Mouse (Mus musculus) liver, adult (tissue): Measurements from ENCODE around the gene Nudt21.

Experiments used
- GATA4 ChIP-seq: IDR thresholded peaks from 2 replicates; pipeline ENCODE4 v1.6.1; 2014; ENCODE audit warnings: mild to moderate bottlenecking, low read length; ENCODE audit not compliant: insufficient replicate concordance

Gene Nudt21

DNA sequence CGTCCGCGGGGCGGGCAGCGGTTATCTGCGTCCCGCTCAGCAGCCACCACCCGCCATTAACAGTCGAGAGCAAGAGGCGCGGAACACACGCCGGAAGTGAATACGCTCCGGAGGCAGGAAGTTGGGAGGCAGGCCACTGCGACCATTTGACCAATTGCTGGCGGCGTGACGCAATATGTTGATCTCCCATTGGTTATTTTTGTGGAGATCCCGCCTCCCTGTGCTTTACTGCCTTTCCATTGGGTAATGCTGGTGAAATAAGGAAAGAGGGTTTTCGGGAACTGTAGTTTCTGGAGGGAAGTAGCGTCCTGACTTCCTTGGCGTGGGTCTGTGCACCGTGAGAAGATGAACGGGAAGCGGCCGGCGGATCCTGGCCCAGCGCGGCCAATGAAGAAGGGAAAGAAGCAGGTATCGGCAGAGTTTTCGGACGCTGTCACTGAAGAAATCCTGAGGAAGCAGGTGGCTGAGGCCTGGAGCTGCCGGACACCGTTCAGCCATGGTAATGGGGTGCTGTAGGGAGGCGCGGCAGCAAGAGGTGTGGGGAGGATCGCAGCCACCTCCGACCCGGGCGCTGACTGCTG lies at the start of gene Nudt21, which contains the start of gene Ogfod1:
Gene Nudt21, minus strand, starts transcription at position 88 of the 581 bp plus-strand sequence.
Gene Ogfod1, plus strand, starts transcription at position 255 of the 581 bp plus-strand sequence.
- TF ChIP-seq GATA4 = peak; percentile 12; the same call in 1 of the 2 replicates

DNA sequence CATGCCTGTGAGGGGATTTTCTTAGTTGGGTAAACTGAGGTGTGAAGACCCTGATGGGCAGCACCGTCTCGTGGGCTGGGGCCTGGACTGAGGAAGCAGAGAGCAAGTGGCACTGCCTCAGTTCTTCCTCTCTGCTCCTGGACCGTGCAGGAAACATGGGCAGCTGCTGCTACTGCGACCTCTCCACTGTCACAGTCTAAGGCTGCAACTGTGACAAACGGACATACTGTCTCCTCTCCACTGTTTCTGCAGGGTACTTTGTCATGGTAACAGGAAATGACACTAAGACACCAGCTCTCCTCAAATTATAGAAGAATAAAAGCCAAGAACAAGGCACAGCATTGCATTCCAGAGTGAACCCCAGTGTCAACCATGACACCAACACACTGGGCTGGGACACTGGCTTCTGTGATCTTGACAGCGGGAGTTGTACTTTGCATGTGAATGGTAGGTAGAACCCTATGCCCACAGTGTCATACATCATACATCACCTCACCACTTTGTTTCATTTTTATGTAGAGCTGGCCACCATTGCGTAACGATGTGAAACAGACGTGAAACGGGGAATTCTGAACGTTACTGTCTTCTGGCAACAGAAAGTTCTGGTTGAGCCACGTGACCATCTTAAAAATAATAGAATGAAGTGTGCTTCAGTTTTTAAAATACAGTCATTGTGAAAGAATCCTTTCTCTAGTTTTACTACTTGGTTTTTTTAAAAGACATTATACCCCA lies 39.8 kb upstream of the Nudt21 start:
- TF ChIP-seq GATA4 = no peak

DNA sequence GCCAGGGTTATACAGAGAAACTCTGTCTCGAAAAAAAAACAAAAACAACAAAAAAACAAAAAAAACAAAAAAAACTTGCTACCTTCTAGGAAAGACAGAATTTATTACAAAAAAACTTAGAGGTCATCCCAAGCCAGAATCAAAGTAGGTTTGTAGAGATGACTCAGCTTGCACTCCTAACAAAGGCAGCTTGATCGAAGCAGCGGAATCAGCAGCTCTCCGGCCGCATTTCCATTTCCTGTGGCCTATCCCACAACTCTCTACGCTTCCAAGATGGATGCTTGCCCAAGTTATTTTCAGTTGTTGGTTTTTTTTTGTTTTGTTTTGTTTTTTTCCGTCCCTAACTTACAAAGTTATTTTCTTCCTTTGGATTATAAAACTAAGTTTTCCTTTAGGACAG lies 32.0 kb upstream of the Nudt21 start:
- TF ChIP-seq GATA4 = no peak

GRCm38 (mm10) chr8:94066121-94066863 lies 29.5 kb upstream of the Nudt21 start:
- TF ChIP-seq GATA4 = no peak

DNA sequence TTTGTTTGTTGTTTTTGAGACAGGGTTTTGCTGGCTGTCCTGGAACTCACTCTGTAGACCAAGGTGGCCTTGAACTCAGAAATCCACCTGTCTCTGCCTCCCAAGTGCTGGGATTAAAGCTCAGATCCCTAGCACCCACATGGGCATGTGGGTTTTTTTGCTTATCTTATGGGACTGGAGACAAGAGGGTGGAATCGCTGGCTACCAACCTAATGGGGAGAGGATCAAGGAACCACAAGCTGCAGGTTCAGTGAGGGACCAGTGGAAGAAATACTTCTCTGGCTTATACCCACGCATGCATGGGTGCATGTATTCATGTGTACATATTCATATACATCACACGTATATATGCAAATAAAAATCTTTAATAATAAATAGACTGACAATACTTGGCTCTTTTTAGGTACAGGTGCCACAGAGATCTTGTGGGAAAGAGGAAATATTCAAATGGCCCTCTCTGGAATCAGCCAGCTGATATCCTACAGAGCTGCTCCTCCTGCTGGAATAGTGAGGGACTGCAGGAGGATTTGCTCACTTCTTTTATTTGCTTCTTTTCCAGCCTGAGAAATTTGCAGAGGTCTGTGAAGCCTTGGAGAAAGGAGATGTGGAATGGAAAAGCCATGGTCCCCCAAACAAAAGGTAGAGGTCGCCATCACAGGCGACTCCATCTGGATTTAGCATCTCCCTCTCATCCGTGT lies 20.5 kb upstream of the Nudt21 start:
- no peak for TF ChIP-seq GATA4

DNA sequence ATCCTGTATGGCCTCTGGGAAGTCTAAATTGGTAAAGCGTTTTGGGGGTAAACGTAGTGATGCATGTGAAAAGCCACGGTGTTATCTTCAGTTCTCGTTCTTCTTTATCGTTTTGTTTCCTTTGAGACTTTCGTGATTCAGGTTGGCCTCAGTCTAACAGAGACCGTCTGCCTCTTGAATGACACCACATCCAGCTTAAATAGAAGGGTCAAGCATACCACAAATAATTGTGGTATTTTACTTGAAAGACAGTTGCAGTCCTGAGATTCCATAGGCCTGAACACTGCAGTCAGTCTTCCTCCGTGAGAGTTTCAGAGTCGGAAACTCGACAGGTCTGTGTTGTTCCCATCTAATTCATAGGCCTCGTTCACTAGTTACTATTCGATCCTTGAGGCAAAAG lies 15.9 kb upstream of the Nudt21 start:
- no peak for TF ChIP-seq GATA4

- no peak for TF ChIP-seq GATA4
These were observed 11.0 kb upstream of the Nudt21 start for GRCm38 (mm10) chr8:94047845-94048244.

DNA sequence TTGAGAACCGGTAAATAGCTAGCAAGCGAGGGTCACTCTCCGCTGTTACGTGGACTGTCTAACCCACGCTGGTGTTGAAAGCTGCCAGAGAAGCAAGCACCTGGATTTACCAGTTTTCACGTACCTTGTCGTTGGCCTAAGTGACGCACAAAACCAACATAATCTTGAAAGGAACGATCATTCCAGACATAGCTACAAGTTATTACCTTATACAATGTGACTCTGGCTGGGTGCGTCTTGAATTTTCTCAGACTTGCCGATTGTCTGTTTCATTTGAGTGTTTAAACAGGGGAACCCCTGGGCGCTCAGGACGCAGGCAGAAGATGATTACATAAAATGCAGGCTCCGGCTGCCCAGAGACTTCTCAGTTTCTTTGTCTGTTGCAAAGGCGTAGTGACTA lies 975 bp upstream of the Nudt21 start:
- no peak for TF ChIP-seq GATA4

GRCm38 (mm10) chr8:94035200-94035599 lies 1.6 kb downstream of the Nudt21 start:
- TF ChIP-seq GATA4 = no peak

DNA sequence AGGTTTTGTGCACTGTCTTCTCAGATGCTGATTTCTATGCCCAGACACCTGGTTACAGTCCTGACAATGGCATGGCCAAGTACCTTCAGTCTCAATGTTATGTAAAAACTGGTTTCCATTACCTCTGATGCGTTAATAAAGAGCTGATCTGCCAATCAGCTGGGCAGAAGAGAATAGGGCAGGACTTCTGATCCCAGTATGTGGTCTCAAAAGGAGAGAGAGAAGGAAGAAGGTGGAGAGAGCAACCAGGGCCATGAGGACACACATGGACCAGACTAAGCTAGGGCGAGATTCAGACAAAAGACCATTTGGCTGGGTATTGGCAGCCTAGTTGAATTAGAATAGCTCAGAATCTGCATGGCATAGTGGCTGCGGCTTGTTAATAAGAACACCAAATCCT lies 3.2 kb downstream of the Nudt21 start:
- TF ChIP-seq GATA4 = no peak

GRCm38 (mm10) chr8:94029701-94030100 lies 7.1 kb downstream of the Nudt21 start:
- TF ChIP-seq GATA4 = no peak

- no peak for TF ChIP-seq GATA4
These were observed 12.9 kb downstream of the Nudt21 start for GRCm38 (mm10) chr8:94023916-94024315.

DNA sequence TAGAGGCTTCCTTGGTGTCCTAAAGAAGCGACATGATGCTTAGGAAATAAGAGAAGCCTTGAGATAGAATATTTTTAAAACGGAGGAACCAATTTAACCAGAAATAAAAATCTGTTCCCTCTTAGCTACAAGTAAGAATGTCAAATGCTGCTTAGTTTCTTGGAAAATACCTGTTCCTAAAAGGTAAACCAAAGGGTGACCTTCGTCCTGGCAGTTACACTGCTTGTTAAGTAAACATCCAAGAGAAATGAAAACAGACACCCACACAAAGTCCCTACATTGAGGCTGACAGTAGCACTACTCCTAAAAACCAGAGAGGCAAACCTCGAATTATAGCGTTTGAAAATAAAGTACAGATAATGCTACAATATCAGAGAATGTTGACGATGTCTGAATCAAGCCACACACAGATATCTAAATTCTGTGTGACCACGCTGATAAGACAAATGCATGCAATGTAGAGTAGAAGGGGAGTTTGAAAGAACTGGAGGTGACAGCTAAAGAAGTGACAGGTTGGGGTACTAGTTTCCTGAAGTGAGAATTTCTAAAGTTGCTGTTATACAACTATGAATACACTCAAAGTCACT lies 23.7 kb downstream of the Nudt21 start:
- no peak for TF ChIP-seq GATA4

GRCm38 (mm10) chr8:94012013-94012951 lies 24.5 kb downstream of the Nudt21 start, which contains the start of gene Amfr:
Gene Amfr, minus strand, starts transcription at chr8:94012842.
- no peak for TF ChIP-seq GATA4
